Mouse (Mus musculus) erythroblast, embryonic 14.5 days (primary cell): Measurements from ENCODE around the gene Wdr54.

ENCODE experiments used
- GATA1 ChIP-seq: IDR thresholded peaks from 2 replicates; pipeline ENCODE4 v1.6.1; 2012; ENCODE audit warnings: low read length, inconsistent platforms, mixed read lengths
- TAL1 ChIP-seq: IDR thresholded peaks from 3 replicates; pipeline ENCODE4 v1.6.1; 2012; ENCODE audit warnings: low read length, inconsistent platforms, mixed read lengths

DNA sequence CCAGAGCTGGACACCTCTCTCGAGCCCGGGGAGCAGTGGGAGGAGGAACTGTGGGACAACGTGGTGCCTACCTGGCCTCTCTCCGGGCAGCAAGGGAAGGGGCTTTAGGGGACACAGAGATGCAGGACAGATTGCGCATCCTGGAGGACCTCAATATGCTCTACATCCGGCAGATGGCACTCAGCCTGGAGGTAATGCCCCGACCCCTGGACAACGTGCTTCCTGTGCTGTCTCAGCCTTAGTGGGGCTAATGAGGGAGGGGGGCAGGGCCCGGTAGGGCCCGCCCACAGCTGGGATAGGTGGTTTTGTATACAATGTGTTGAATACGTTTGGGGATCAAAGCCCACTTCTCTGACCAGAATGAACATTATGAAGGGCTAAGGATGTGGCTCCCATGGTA, 18.1 kb downstream of the Wdr54 start:
- TF ChIP-seq GATA1 (no peak), TAL1 (no peak)
